Mouse (Mus musculus) limb, embryonic 14.5 days (tissue): ENCODE data around the gene Snrk. TPM values are rescaled to one million over a fixed set of nuclear protein-coding genes. Genes with fewer than 3 reads are reported as not detected.

ENCODE experiments used
- ATAC-seq: fragments of 200-750 bp; cut with Nextera tagmentation; 2 replicates; pipeline ENCODE4 v1.8.0; 2017; ENCODE audit warnings: low read depth, moderate number of reproducible peaks, moderate TSS enrichment; ENCODE audit not compliant: low FRiP score
- DNase-seq: peaks from one replicate; pipeline ENCODE4 v3.0.0-alpha.2; 2015; ENCODE audit warnings: low spot score
- H3K27ac ChIP-seq: fragments of 300-500 bp; sonication (generic); replicated peaks from 2 replicates; pipeline ENCODE4 v1.5.1; 2014; ENCODE audit warnings: low read depth, mild to moderate bottlenecking, low read length, moderate library complexity, mixed read lengths
- H3K27me3 ChIP-seq: fragments of 300-500 bp; sonication (generic); 2 replicates; pipeline ENCODE4 v1.6.1; 2014; ENCODE audit warnings: low read length, mixed read lengths; ENCODE audit not compliant: control insufficient read depth, insufficient read depth
- H3K36me3 ChIP-seq: fragments of 300-500 bp; sonication (generic); 2 replicates; pipeline ENCODE4 v1.6.1; 2014; ENCODE audit warnings: mild to moderate bottlenecking, low read length, moderate library complexity, mixed read lengths; ENCODE audit not compliant: control insufficient read depth, insufficient read depth
- H3K4me1 ChIP-seq: fragments of 300-500 bp; sonication (generic); 2 replicates; pipeline ENCODE4 v1.6.1; 2014; ENCODE audit warnings: antibody characterized with exemption, low read length, mixed read lengths; ENCODE audit not compliant: control insufficient read depth, insufficient read depth
- H3K4me2 ChIP-seq: fragments of 300-500 bp; sonication (generic); replicated peaks from 2 replicates; pipeline ENCODE4 v1.6.1; 2014; ENCODE audit warnings: low read depth, mild to moderate bottlenecking, low read length, moderate library complexity; ENCODE audit not compliant: severe bottlenecking
- H3K4me3 ChIP-seq: fragments of 300-500 bp; sonication (generic); replicated peaks from 2 replicates; pipeline ENCODE4 v1.5.1; 2014; ENCODE audit warnings: low read length
- H3K9ac ChIP-seq: fragments of 300-500 bp; sonication (generic); 2 replicates; pipeline ENCODE4 v1.6.1; 2014; ENCODE audit warnings: mild to moderate bottlenecking, low read depth, low read length, moderate library complexity; ENCODE audit not compliant: severe bottlenecking
- H3K9me3 ChIP-seq: fragments of 300-500 bp; sonication (generic); 2 replicates; pipeline ENCODE4 v1.6.1; 2016; ENCODE audit warnings: low read length; ENCODE audit not compliant: control insufficient read depth
- POLR2A ChIP-seq: fragments of 200-500 bp; IDR thresholded peaks from 2 replicates; pipeline ENCODE4 v1.8.0; 2012; ENCODE audit warnings: inconsistent platforms, mild to moderate bottlenecking, moderate library complexity, borderline replicate concordance; ENCODE audit not compliant: insufficient read depth, insufficient read length; ENCODE audit errors: extremely low read depth
- WGBS: fragments of 180-500 bp; shearing (Covaris S2); extraction: QIAGEN DNeasy Blood & Tissue Kit; methylation state at CpG from one replicate; pipeline ENCODE4 v1.1.7; 2014; 5-methylcytosine and 5-hydroxymethylcytosine counted together
- polyA plus RNA-seq, 2 experiments: library from polyadenylated mRNA; depleted of rRNA in 1 of 2; stranded (reverse) in 1 of 2; unstranded in 1 of 2; fragments of >200 nt; fragmentation: Nextera tagmentation in 1 of 2; extraction: Ambion mirVana in 1 of 2; gene quantifications; 2 replicates each; pipeline versions ENCODE4 v1.2.1 to v1.2.3; 2012 to 2014

Gene Snrk
- polyA plus RNA-seq, 2 experiments, result 40.2 to 50.1 TPM

DNA sequence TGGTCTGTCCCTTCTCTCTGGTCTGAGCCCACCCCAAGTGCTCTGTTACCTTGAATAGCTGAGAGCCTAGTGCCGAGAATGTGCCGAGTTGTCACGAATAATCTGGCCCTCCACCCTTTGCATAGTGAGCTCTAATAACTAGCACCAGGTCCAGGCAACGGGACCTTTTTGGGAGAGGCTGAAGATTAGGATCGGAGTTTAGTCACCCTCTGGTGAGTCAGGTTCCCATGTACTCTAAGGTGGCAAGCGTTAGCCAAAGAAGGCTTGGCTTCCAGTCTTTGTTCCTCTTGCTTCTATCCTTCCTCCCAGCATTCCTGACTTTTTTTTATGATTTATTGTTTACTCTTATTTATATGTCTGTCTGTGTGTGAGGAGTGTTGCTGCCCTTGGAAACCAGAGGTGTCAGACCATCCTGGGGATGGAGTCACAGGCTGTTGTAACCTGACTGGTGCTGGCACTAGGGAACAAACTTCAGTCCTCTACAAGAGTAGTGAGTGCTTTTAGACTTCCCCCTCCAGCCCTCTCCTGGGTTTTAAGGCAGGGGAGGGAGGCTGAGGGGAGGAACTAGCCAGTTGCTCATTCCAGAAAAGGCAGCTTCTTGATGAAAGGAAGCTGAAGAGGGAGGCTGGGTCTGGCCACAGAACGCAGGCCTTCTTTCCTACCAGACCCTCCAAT, 9.2 kb upstream of the Snrk start:
- no peak overlapping the region for H3K27ac ChIP-seq
- no peak overlapping the region for H3K9ac ChIP-seq
- TF ChIP-seq POLR2A, result no peak
- DNase-seq (no peak), ATAC-seq (no peak)
- H3K27me3 ChIP-seq, result no peaks in the 10 kb centered on the region
- H3K4me2 ChIP-seq, result no peak overlapping the region
- no peaks in the 10 kb centered on the region for H3K4me1 ChIP-seq
- H3K4me3 ChIP-seq, result no peak overlapping the region
- no peaks in the 10 kb centered on the region for H3K36me3 ChIP-seq
- H3K9me3 ChIP-seq, result no peaks in the 10 kb centered on the region
- WGBS, result 63% methylated on average over 7 of the region's 7 CpGs

DNA sequence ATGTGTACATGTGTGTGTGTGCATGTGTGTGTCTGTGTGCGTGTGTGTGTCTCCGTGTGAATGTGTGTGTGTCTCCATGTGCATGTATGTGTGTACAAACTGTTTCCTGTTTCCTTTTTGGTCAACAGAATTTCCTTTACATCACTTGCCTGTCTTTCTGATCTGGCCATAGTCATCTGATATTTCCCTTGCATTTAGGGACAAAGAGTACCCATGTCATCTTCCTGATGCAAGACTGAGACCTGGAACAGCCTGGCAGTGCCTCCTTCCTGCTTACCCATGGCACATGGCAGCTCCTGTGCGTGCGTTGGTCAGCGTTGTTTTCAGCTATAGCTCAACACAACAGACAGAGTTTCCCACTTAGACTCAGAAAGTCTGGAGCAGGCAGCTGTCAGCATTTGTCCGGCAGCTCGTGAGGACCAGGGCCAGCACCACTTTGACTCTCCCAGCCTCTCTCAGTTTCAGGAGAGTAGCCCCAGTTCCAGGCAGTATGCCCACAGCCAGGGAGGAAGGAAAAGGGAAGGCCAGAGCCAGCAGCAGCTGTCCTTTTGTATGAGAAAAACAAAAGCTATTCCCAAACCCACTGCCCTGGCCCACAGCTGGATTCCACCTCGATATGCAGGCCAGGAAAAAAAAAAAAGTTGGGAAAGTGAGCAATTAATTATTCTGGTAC, 7.4 kb upstream of the Snrk start:
- Histone ChIP-seq H3K9me3 (no peaks in the 10 kb centered on the region), H3K9ac (no peak overlapping the region), H3K4me2 (no peak overlapping the region), H3K27ac (no peak overlapping the region), H3K4me1 (no peaks in the 10 kb centered on the region), H3K27me3 (no peaks in the 10 kb centered on the region), H3K4me3 (no peak overlapping the region), H3K36me3 (no peaks in the 10 kb centered on the region)
- TF ChIP-seq POLR2A, result no peak
- ATAC-seq (no peak), DNase-seq (no peak)
- 57% methylated on average over 8 of the region's 8 CpGs for WGBS

DNA sequence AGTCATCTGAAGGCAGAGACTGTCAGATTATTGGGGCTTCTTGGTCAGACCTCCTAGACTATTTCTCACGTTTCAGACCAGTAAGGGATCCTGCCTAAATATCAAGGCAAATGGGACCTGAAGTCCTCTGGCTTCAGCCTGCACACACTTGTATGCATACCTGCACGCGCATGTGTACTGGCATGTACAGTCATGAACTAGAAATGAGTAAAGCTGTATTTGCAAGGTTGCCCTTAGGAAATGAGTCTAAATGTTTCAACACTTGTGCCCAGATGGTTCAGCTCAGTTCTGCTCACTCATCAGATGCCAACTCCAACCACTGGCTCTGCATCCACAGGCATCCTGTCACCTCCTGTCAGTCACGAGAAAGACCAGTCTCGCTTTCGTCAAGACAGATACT, 6.6 kb upstream of the Snrk start:
- no peak for DNase-seq
- Histone ChIP-seq H3K4me3 (no peak overlapping the region), H3K4me1 (no peaks in the 10 kb centered on the region), H3K9me3 (no peaks in the 10 kb centered on the region), H3K27ac (no peak overlapping the region), H3K36me3 (no peaks in the 10 kb centered on the region), H3K9ac (no peak overlapping the region), H3K27me3 (no peaks in the 10 kb centered on the region), H3K4me2 (no peak overlapping the region)
- TF ChIP-seq POLR2A, result no peak
- no peak for ATAC-seq
- 75% methylated on average over 6 of the region's 6 CpGs for WGBS

DNA sequence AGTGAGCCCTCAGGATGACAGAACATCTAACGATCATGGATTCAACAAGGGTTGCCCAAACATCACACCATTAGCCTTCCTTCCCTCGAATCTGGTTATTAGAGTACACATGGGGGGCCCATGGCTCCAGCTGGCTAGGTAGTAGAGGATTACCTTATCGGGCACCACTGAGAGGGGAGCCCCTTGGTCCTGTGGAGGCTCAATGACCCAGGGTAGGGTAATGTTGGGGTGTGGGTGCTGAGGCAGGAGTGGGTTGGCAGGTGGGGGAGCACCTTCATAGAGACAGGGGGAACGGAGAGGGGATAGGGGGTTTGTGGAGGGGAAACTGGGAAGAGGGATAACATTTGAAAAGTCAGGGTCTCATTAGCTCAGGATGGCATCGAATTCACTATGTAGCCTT, 6.1 kb upstream of the Snrk start:
- Histone ChIP-seq H3K9ac (no peak overlapping the region), H3K4me1 (no peaks in the 10 kb centered on the region), H3K36me3 (no peaks in the 10 kb centered on the region), H3K9me3 (no peaks in the 10 kb centered on the region), H3K27ac (no peak overlapping the region), H3K4me2 (no peak overlapping the region), H3K27me3 (no peaks in the 10 kb centered on the region), H3K4me3 (no peak overlapping the region)
- DNase-seq (no peak), ATAC-seq (no peak)
- WGBS, result 75% methylated on average over 5 of the region's 5 CpGs
- TF ChIP-seq POLR2A, result no peak

DNA sequence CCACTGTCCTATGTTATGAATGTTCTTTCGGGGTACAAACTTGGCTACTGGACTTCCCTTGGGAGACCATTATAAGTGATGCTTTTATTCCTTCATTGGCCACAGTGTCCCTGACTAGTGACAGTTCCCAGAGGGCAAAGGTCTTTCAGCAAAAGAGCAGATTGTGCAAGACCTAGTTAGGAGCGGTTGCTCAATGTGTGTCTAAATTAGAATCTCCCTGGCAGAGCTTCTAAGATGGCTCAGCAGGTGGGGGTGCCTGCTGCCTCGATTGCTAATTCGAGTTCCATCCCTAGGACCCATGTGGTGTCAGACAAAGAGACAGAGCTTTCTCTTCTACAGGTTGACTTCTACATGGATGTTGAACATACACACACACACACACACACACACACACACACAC, 1.5 kb upstream of the Snrk start:
- Histone ChIP-seq H3K9me3 (no peaks in the 10 kb centered on the region), H3K4me1 (peaks cover 4% of the 10 kb centered on the region; the same call in 1 of the 2 replicates), H3K27ac (no peak overlapping the region), H3K36me3 (no peaks in the 10 kb centered on the region), H3K4me2 (no peak overlapping the region), H3K9ac (no peak overlapping the region), H3K4me3 (no peak overlapping the region), H3K27me3 (no peaks in the 10 kb centered on the region)
- no peak for DNase-seq
- 76% methylated on average over 4 of the region's 4 CpGs for WGBS
- TF ChIP-seq POLR2A, result no peak
- ATAC-seq, result no peak
